Mouse (Mus musculus) ZHBTc4 (cell line): ENCODE results near the gene Mab21l2.

Experiments used
- DNase-seq: peaks from one replicate; pipeline ENCODE4 v3.0.0-alpha.2; 2011; ENCODE audit warnings: low read depth, low spot score

The Mab21l2 gene

GRCm38 (mm10) chr3:86548091-86549015 is at the start of gene Mab21l2:
Gene Mab21l2 (minus strand): TSS chr3:86548629.
- DNase-seq = peak; percentile 60

GRCm38 (mm10) chr3:86575312-86575711 is 26.9 kb upstream of the Mab21l2 start:
- DNase-seq = no peak

GRCm38 (mm10) chr3:86572519-86573244 is 24.3 kb upstream of the Mab21l2 start:
- no peak for DNase-seq

- no peak for DNase-seq
Observed at GRCm38 (mm10) chr3:86571518-86571917, 23.1 kb upstream of the Mab21l2 start.

- DNase-seq = no peak
Observed at GRCm38 (mm10) chr3:86567312-86567711, 18.9 kb upstream of the Mab21l2 start.

- no peak for DNase-seq
Observed at GRCm38 (mm10) chr3:86561396-86561795, 13.0 kb upstream of the Mab21l2 start.

- DNase-seq = no peak
Observed at GRCm38 (mm10) chr3:86561023-86561344, 12.6 kb upstream of the Mab21l2 start.

- no peak for DNase-seq
Observed at GRCm38 (mm10) chr3:86560281-86561022, 12.0 kb upstream of the Mab21l2 start.

GRCm38 (mm10) chr3:86559635-86560034 is 11.2 kb upstream of the Mab21l2 start:
- no peak for DNase-seq

- DNase-seq = no peak
Observed at GRCm38 (mm10) chr3:86558976-86559375, 10.5 kb upstream of the Mab21l2 start.

GRCm38 (mm10) chr3:86552170-86552569 is 3.7 kb upstream of the Mab21l2 start:
- no peak for DNase-seq

GRCm38 (mm10) chr3:86551011-86551728 is 2.7 kb upstream of the Mab21l2 start:
- DNase-seq = no peak

GRCm38 (mm10) chr3:86550301-86551010 is 2.0 kb upstream of the Mab21l2 start:
- DNase-seq = peak; percentile 64

GRCm38 (mm10) chr3:86547251-86547791 is 1.1 kb downstream of the Mab21l2 start:
- peak; percentile 58 for DNase-seq

- peak; percentile 79 for DNase-seq
Observed at GRCm38 (mm10) chr3:86546471-86547250, 1.8 kb downstream of the Mab21l2 start.

GRCm38 (mm10) chr3:86545945-86546344 is 2.5 kb downstream of the Mab21l2 start:
- no peak for DNase-seq

GRCm38 (mm10) chr3:86544785-86545184 is 3.6 kb downstream of the Mab21l2 start:
- DNase-seq = no peak

GRCm38 (mm10) chr3:86541863-86542397 is 6.5 kb downstream of the Mab21l2 start:
- DNase-seq = no peak

GRCm38 (mm10) chr3:86541074-86541614 is 7.3 kb downstream of the Mab21l2 start:
- no peak for DNase-seq
